Mouse (Mus musculus): ENCODE measurements around the gene Ube2b. TPM values are rescaled to one million over a fixed set of nuclear protein-coding genes. Genes with fewer than 3 reads are reported as not detected.
A peak's percentile ranks its signal among the peaks of the same experiment; 100 is the strongest.

The Ube2b gene
- polyA plus RNA-seq, 1 experiment = 122 TPM

DNA sequence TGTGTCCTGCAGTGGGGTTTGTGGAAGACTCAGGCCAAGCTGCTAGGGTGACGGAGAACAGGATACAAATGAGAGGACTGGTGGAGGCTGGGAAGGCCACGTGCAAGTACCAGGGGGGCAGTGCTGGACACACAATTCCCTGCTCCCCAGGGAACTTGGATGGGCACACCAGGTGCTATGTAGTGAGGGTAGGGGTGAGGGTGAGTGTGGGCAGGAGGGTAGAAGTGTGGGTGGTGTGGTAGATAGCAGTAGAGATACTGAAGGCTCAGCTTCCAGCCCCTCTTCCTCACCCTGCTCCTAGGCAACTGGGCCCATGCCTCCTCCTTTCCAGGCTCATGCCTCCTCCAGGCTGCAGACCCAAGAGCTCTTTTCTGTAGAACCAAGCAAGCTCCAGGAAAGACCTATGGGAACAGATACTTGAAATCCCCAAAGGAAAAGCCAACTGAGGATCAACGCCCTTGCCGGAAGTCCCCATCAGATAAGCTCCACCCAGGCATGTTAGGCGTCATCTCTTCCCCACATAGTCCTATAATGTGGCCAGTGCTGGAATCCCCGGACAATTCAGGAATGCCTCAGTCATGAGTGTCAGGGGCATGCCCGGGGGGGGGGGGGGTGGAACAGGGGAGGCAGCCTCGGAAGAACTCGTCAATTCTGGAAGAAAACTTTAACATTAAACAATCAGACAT, 51.3 kb downstream of the Ube2b start:
- peaks cover 4% of the 10 kb centered on the region for H3K4me1 ChIP-seq (ENCODE audit: control insufficient read depth, insufficient read depth, low read length)
- WGBS = 75% methylated on average over 9 of the region's 9 CpGs
- no peak overlapping the region for H3K4me3 ChIP-seq (replicated peaks; ENCODE audit: control insufficient read depth, low read depth, low read length)
- no peak overlapping the region for H3K27ac ChIP-seq (ENCODE audit: control insufficient read depth, insufficient read depth, low read depth, low read length, poor library complexity)
- TF ChIP-seq CTCF (IDR thresholded peaks at IDR 0.05; ENCODE audit: control insufficient read depth, insufficient read depth, low read length) (no peak), POLR2A (IDR thresholded peaks at IDR 0.05; ENCODE audit: borderline replicate concordance, control insufficient read depth, low read depth, low read length) (no peak)

GRCm38 (mm10) chr11:51946144-51946543, 54.4 kb downstream of the Ube2b start:
- TF ChIP-seq CTCF (IDR thresholded peaks at IDR 0.05; ENCODE audit: control insufficient read depth, insufficient read depth, low read length) (no peak), POLR2A (IDR thresholded peaks at IDR 0.05; ENCODE audit: borderline replicate concordance, control insufficient read depth, low read depth, low read length) (no peak)
- 81% methylated on average over 6 of the region's 6 CpGs for WGBS
- Histone ChIP-seq H3K4me1 (ENCODE audit: control insufficient read depth, insufficient read depth, low read length) (peaks cover 5% of the 10 kb centered on the region), H3K4me3 (replicated peaks; ENCODE audit: control insufficient read depth, low read depth, low read length) (no peak overlapping the region), H3K27ac (ENCODE audit: control insufficient read depth, insufficient read depth, low read depth, low read length, poor library complexity) (no peak overlapping the region)

- H3K27ac ChIP-seq (ENCODE audit: control insufficient read depth, insufficient read depth, low read depth, low read length, poor library complexity) = no peak overlapping the region
- TF ChIP-seq POLR2A (IDR thresholded peaks at IDR 0.05; ENCODE audit: borderline replicate concordance, control insufficient read depth, low read depth, low read length) (no peak), CTCF (IDR thresholded peaks at IDR 0.05; ENCODE audit: control insufficient read depth, insufficient read depth, low read length) (no peak)
- H3K4me1 ChIP-seq (ENCODE audit: control insufficient read depth, insufficient read depth, low read length) = peaks cover 7% of the 10 kb centered on the region
- 48% methylated on average over 8 of the region's 8 CpGs for WGBS
- H3K4me3 ChIP-seq (replicated peaks; ENCODE audit: control insufficient read depth, low read depth, low read length) = no peak overlapping the region
These were observed 55.0 kb downstream of the Ube2b start for GRCm38 (mm10) chr11:51945548-51945947.

DNA sequence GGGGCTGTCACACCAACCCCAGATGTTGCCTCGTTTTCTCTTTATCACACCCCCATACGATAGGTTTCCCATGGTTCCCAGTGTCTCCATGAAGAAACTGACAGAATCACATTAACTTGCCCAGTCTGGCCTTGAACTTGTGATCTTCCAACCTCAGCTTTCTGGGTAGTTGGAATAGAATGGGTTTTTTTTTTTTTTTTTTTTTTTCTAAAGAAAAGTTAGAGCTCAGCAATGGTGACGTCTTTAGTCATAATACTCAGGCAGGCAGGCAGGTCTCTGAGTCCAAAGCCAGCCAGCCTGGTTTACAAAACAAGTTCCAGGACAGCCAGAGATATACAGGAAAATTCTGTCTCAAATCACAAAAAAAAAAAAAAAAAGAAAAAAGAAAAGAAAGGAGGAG, 56.3 kb downstream of the Ube2b start:
- no peak overlapping the region for H3K27ac ChIP-seq (ENCODE audit: control insufficient read depth, insufficient read depth, low read depth, low read length, poor library complexity)
- peaks cover 5% of the 10 kb centered on the region for H3K4me1 ChIP-seq (ENCODE audit: control insufficient read depth, insufficient read depth, low read length)
- TF ChIP-seq CTCF (IDR thresholded peaks at IDR 0.05; ENCODE audit: control insufficient read depth, insufficient read depth, low read length) (no peak), POLR2A (IDR thresholded peaks at IDR 0.05; ENCODE audit: borderline replicate concordance, control insufficient read depth, low read depth, low read length) (no peak)
- no peak overlapping the region for H3K4me3 ChIP-seq (replicated peaks; ENCODE audit: control insufficient read depth, low read depth, low read length)
- 74% methylated on average over 3 of the region's 3 CpGs for WGBS

DNA sequence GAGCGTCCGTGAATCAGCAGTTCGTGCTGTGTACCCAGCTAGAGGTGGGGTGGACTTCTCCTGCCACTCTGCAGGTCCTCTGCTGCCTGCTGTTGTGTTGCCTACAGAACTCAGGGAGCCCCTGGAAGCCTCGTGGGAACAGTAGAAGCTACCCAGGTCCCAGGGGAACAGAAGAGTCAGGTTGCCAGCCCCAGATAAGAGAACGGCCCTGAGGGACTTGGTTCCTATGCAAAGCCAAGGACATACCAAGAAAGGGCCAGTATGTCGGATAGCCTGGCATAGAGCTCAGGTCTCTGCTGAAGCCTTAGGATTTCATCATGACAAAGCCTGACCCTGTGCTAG, 57.1 kb downstream of the Ube2b start:
- Histone ChIP-seq H3K27ac (ENCODE audit: control insufficient read depth, insufficient read depth, low read depth, low read length, poor library complexity) (no peak overlapping the region), H3K4me1 (ENCODE audit: control insufficient read depth, insufficient read depth, low read length) (peaks cover 10% of the 10 kb centered on the region), H3K4me3 (replicated peaks; ENCODE audit: control insufficient read depth, low read depth, low read length) (no peak overlapping the region)
- TF ChIP-seq POLR2A (IDR thresholded peaks at IDR 0.05; ENCODE audit: borderline replicate concordance, control insufficient read depth, low read depth, low read length) (no peak), CTCF (IDR thresholded peaks at IDR 0.05; ENCODE audit: control insufficient read depth, insufficient read depth, low read length) (no peak)
- 34% methylated on average over 6 of the region's 6 CpGs for WGBS

DNA sequence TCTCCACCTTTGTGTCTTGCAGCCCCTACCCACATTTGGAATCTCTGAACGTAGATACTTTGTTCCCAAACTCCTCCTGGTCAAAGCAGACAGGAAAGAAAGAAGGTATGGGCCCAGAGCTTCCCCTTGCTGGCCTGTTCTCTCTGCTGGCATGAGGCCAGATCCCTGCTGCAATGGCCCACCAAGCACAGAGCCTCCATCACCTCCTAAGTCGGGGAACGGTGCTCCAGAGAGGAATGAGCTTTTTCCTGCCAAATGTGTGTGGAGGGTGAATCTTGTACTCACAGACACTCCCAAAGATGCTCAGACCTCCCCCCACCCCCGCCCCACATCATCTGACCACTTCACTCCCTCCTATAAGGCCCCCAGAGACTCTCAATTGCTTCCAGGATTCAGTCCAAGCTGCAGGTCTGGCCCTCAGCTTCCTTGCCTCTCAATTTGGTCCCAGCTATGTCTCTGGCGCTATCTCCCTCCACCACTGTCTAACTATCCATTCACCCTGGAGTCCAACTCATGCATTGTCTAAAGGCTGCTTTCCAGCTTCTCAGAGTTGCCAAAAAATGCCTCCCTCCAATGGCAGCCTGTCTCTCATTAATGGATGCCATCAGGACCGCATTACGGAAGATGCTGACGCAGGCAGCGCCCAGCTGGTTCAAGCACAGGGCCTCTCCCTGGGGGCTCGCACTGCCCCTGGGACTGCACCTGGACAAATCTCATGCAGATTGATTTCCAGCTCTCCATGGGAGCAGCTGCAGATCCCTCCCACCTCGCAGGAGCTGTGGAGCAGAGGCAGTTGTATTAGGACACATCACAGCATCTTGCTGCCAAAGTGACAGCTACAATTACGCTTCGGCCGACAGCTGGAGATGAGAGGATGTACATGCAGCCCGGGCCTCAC, 57.7 kb downstream of the Ube2b start:
- Histone ChIP-seq H3K4me1 (ENCODE audit: control insufficient read depth, insufficient read depth, low read length) (peaks cover 10% of the 10 kb centered on the region), H3K4me3 (replicated peaks; ENCODE audit: control insufficient read depth, low read depth, low read length) (no peak overlapping the region), H3K27ac (ENCODE audit: control insufficient read depth, insufficient read depth, low read depth, low read length, poor library complexity) (no peak overlapping the region)
- 57% methylated on average over 15 of the region's 15 CpGs for WGBS
- TF ChIP-seq POLR2A (IDR thresholded peaks at IDR 0.05; ENCODE audit: borderline replicate concordance, control insufficient read depth, low read depth, low read length) = no peak

- Histone ChIP-seq H3K4me3 (replicated peaks; ENCODE audit: control insufficient read depth, low read depth, low read length) (no peak overlapping the region), H3K4me1 (ENCODE audit: control insufficient read depth, insufficient read depth, low read length) (peaks cover 15% of the 10 kb centered on the region), H3K27ac (ENCODE audit: control insufficient read depth, insufficient read depth, low read depth, low read length, poor library complexity) (no peak overlapping the region)
- WGBS = 73% methylated on average over 13 of the region's 13 CpGs
- TF ChIP-seq POLR2A (IDR thresholded peaks at IDR 0.05; ENCODE audit: borderline replicate concordance, control insufficient read depth, low read depth, low read length) (no peak), CTCF (IDR thresholded peaks at IDR 0.05; ENCODE audit: control insufficient read depth, insufficient read depth, low read length) (no peak)
These were observed 60.0 kb downstream of the Ube2b start for GRCm38 (mm10) chr11:51940511-51940955.

DNA sequence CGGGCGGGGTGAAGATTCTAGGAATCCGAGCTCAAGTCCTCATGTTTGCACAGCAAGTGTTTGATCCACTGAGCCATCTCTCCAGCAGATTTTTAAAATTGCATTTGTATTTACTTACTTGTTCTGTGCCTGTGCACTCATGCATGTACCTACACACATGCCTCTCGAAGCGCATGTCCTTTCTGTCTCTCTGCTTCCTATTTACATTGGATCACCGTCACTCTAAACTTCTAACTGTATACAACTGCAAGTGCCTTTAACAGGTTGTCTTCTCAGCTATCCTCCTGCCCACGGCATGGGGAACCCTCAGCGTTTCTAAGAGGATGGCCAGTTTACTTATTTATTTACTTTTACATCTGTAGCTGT, 61.0 kb downstream of the Ube2b start:
- TF ChIP-seq POLR2A (IDR thresholded peaks at IDR 0.05; ENCODE audit: borderline replicate concordance, control insufficient read depth, low read depth, low read length) = no peak
- no peak overlapping the region for H3K4me3 ChIP-seq (replicated peaks; ENCODE audit: control insufficient read depth, low read depth, low read length)
- WGBS = 80% methylated on average over 8 of the region's 8 CpGs
- H3K4me1 ChIP-seq (ENCODE audit: control insufficient read depth, insufficient read depth, low read length) = peaks cover 18% of the 10 kb centered on the region
- peak overlapping the region; percentile 75; the same call in 1 of the 2 replicates for H3K27ac ChIP-seq (ENCODE audit: control insufficient read depth, insufficient read depth, low read depth, low read length, poor library complexity)
